Comparison of ENCODE assay signal across 21 mouse cellular contexts in the genomic region with DNA sequence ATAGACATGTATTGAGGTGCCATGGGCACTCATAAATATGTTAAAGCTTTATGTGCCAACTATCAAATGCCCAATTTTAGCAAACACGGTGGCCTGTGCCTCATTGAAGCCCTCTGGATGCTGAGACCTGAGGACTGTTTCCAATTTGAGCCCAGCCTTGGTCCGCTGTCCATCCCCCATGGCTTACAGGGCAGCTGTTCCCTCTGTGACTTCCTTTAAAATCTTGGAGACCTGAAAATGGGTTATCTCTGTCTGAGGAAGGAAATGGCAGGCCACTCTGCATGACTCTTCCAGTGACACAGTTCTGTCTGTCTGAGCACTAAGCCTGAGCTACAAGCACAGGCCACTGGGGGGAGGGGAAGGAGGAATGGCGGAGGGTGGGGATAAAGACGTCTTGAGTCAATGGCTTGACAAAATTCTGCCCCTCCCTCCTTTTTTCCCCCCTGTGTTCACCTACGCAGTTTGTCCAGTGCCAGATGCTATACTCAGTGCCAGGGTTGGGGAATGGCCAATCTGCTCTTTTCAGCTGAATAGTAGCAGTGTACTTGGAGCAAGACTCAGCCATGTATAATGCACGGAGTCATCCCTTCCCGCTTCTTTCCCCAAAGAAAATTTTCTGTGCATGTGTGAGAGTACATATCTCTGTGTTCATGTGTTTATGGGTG.
DNase-seq lines count a peak whose midpoint lies in the region; ATAC-seq and TF ChIP-seq lines count a peak whose summit lies in the region.
"Had no signal": no experiment of that assay in that cellular context is flagged by ENCODE, and none has a peak within 500 bp of the region (broad histone marks: within the 10 kb centered on the region; RNA-seq: fewer than 3 reads in every experiment).

No protein-coding gene starts in this region.

- H3K4me3 ChIP-seq in liver, adult 2 months (ENCODE audit: insufficient read depth, low read depth, low read length) = no peak overlapping the region
- H3K4me3 ChIP-seq in thymus, adult 2 months (ENCODE audit: control insufficient read depth, insufficient read depth, low read length) = no peak overlapping the region
- H3K4me3 ChIP-seq: embryonic facial prominence, embryonic 15.5 days; forebrain, embryonic 10.5 days; heart, embryonic 10.5 days; hindbrain, embryonic 13.5 days; limb, embryonic 15.5 days; neural tube, embryonic 15.5 days had no signal

- no peaks in the 10 kb centered on the region for H3K79me2 ChIP-seq in liver, adult 2 months (ENCODE audit: control insufficient read depth, insufficient read depth, low read length)

- ATAC-seq in cerebellum, adult (ENCODE audit: insufficient number of reproducible peaks, low FRiP score, low TSS enrichment) = no peak; the same call in 1 of the 2 replicates
- ATAC-seq: intestine, postnatal 0 days; lung, postnatal 0 days had no signal

- no peaks in the 10 kb centered on the region for H3K36me3 ChIP-seq in liver, adult 2 months (ENCODE audit: control insufficient read depth, insufficient read depth, low read length)
- H3K36me3 ChIP-seq in thymus, adult 2 months (ENCODE audit: control insufficient read depth, insufficient read depth, low read length) = no peaks in the 10 kb centered on the region
- H3K36me3 ChIP-seq: embryonic facial prominence, embryonic 15.5 days; forebrain, embryonic 10.5 days; heart, embryonic 10.5 days; hindbrain, embryonic 13.5 days; limb, embryonic 15.5 days; neural tube, embryonic 15.5 days had no signal

- peak; percentile 60 to 63 for DNase-seq in cerebellum, postnatal 10 days
- DNase-seq in liver, adult 2 months (ENCODE audit: extremely low read depth, low read depth, low spot score) = peak; percentile 15
- DNase-seq in liver = no peak
- DNase-seq in thymus, postnatal 4 days = peak; percentile 50
- no peak for DNase-seq in thymus, adult 2 months
- DNase-seq in heart, adult 18-20 months = no peak
- no peak for DNase-seq in layer of hippocampus, adult 18-20 months (ENCODE audit: low spot score in 2 of 2)
- DNase-seq: adrenal gland, adult 8-10 months; gastrocnemius, postnatal 25 days; heart, postnatal 10 days; kidney, postnatal 14 days had no signal

- TF ChIP-seq POLR2A in liver, adult 2 months (IDR thresholded peaks at IDR 0.05; ENCODE audit: extremely low read depth, insufficient read depth, low read length) = no peak
- no peak for TF ChIP-seq POLR2A in thymus, adult 2 months (IDR thresholded peaks at IDR 0.05; ENCODE audit: control insufficient read depth, extremely low read depth, insufficient read depth, low read length, poor library complexity)

- no peaks in the 10 kb centered on the region for H3K27me3 ChIP-seq in liver, adult 2 months (ENCODE audit: control insufficient read depth, insufficient read depth, low read length)
- no peaks in the 10 kb centered on the region for H3K27me3 ChIP-seq in thymus, adult 2 months (ENCODE audit: control insufficient read depth, insufficient read depth, low read length)
- H3K27me3 ChIP-seq: CH12.LX; embryonic facial prominence, embryonic 15.5 days; hindbrain, embryonic 13.5 days; limb, embryonic 15.5 days; neural tube, embryonic 15.5 days had no signal

- peaks cover 3% of the 10 kb centered on the region; the same call in 1 of the 2 replicates for H3K4me1 ChIP-seq in liver, adult 2 months (ENCODE audit: control insufficient read depth, insufficient read depth, low read length)
- H3K4me1 ChIP-seq in thymus, adult 2 months (replicated peaks; ENCODE audit: control insufficient read depth, insufficient read depth, low read length) = peaks cover 22% of the 10 kb centered on the region

- 86% methylated on average over 7 of the region's 7 CpGs for WGBS in liver, adult 2 months
- 86% methylated on average over 7 of the region's 7 CpGs for WGBS in thymus, adult 2 months

- no peak overlapping the region for H3K27ac ChIP-seq in liver, adult 2 months (replicated peaks; ENCODE audit: insufficient read depth, low read depth, low read length)
- no peak overlapping the region for H3K27ac ChIP-seq in thymus, adult 2 months (ENCODE audit: control insufficient read depth, insufficient read depth, low read length)
- H3K27ac ChIP-seq: embryonic facial prominence, embryonic 15.5 days; forebrain, embryonic 10.5 days; hindbrain, embryonic 13.5 days; limb, embryonic 15.5 days; neural tube, embryonic 15.5 days had no signal

- no peak for TF ChIP-seq CTCF in liver, adult 2 months (IDR thresholded peaks at IDR 0.05; ENCODE audit: low read depth, low read length)
- TF ChIP-seq CTCF in thymus, adult 2 months (IDR thresholded peaks at IDR 0.05; ENCODE audit: borderline replicate concordance, control insufficient read depth, extremely low read depth, insufficient read depth, low read length, poor library complexity) = no peak

- H3K9ac ChIP-seq in liver, adult 2 months (ENCODE audit: low read depth, low read length) = no peak overlapping the region
- H3K9ac ChIP-seq: embryonic facial prominence, embryonic 15.5 days; hindbrain, embryonic 13.5 days; limb, embryonic 15.5 days; neural tube, embryonic 15.5 days had no signal

Comparison
In these comparisons a context has a peak if more than half of its experiments do, and no peak if none do; other contexts are left out.
1. DNase-seq: peak in cerebellum, postnatal 10 days (2 of 2), liver, adult 2 months (single experiment) and thymus, postnatal 4 days (single experiment); none in liver (single experiment), thymus, adult 2 months (single experiment), heart, adult 18-20 months (0 of 2) and layer of hippocampus, adult 18-20 months (0 of 2).